In genomic region chr4:148940674-148941211, GRCm38 (mm10) we compare ENCODE assay signal across 8 mouse cellular contexts.
DNase-seq lines count a peak whose midpoint lies in the region; ATAC-seq lines count a peak whose summit lies in the region.

No protein-coding gene starts in this region.

- H3K9ac ChIP-seq in heart, embryonic 11.5 days (ENCODE audit: low read depth, low read length): peak overlapping the region; percentile 29; the same call in 1 of the 2 replicates
- H3K9ac ChIP-seq in lung, embryonic 16.5 days (ENCODE audit: low read length): peak overlapping the region; percentile 54

- H3K36me3 ChIP-seq in heart, embryonic 11.5 days (ENCODE audit: control insufficient read depth, insufficient read depth, low read length): peaks cover 10% of the 10 kb centered on the region
- no peaks in the 10 kb centered on the region for H3K36me3 ChIP-seq in lung, embryonic 16.5 days (ENCODE audit: control insufficient read depth, insufficient read depth, low read length)

- H3K27me3 ChIP-seq in heart, embryonic 11.5 days (ENCODE audit: control insufficient read depth, insufficient read depth, low read length): peaks cover 4% of the 10 kb centered on the region; the same call in 1 of the 2 replicates
- H3K27me3 ChIP-seq in lung, embryonic 16.5 days (ENCODE audit: control insufficient read depth, insufficient read depth, low read depth, low read length): no peaks in the 10 kb centered on the region

- H3K4me2 ChIP-seq in heart, embryonic 11.5 days: peak overlapping the region; percentile 42
- peak overlapping the region; percentile 49 for H3K4me2 ChIP-seq in lung, embryonic 16.5 days (ENCODE audit: low read depth, low read length)

- ATAC-seq in common myeloid progenitor, adult 5-6 weeks (replicated peaks; ENCODE audit: low read depth, poor library complexity, severe bottlenecking): peak; percentile 94
- peak; percentile 80 for ATAC-seq in heart, embryonic 11.5 days (replicated peaks; ENCODE audit: insufficient number of reproducible peaks, low FRiP score, low TSS enrichment)
- ATAC-seq in lung, embryonic 16.5 days (ENCODE audit: low read depth): peak; percentile 91
- peak; percentile 71 for ATAC-seq in neutrophil, adult 5-6 weeks (ENCODE audit: extremely low read depth, insufficient number of reproducible peaks, low FRiP score, poor library complexity, severe bottlenecking)
- ATAC-seq in erythroid progenitor cell, adult 5-6 weeks (replicated peaks; ENCODE audit: low FRiP score, poor library complexity, severe bottlenecking): no peak

- peak overlapping the region; percentile 67; the same call in 1 of the 2 replicates for H3K27ac ChIP-seq in heart, embryonic 11.5 days (ENCODE audit: low read depth, low read length)
- peak overlapping the region; percentile 72 for H3K27ac ChIP-seq in lung, embryonic 16.5 days (ENCODE audit: low read length)

- H3K4me3 ChIP-seq in heart, embryonic 11.5 days (ENCODE audit: low read depth, low read length): peak overlapping the region; percentile 14; the same call in 1 of the 2 replicates
- peak overlapping the region; percentile 25; the same call in 1 of the 2 replicates for H3K4me3 ChIP-seq in lung, embryonic 16.5 days (ENCODE audit: low read length)

- 14% methylated on average over 25 of the region's 25 CpGs for WGBS in heart, embryonic 11.5 days (ENCODE audit: insufficient replicate concordance)
- 7% methylated on average over 25 of the region's 25 CpGs for WGBS in lung, embryonic 16.5 days

- H3K4me1 ChIP-seq in heart, embryonic 11.5 days (ENCODE audit: control insufficient read depth, insufficient read depth, low read length): peaks cover 19% of the 10 kb centered on the region
- H3K4me1 ChIP-seq in lung, embryonic 16.5 days (replicated peaks; ENCODE audit: control insufficient read depth, insufficient read depth, low read length): peaks cover 15% of the 10 kb centered on the region

- H3K9me3 ChIP-seq in heart, embryonic 11.5 days (replicated peaks; ENCODE audit: control insufficient read depth, low read length): no peaks in the 10 kb centered on the region
- no peaks in the 10 kb centered on the region for H3K9me3 ChIP-seq in lung, embryonic 16.5 days (ENCODE audit: control insufficient read depth, low read length)

- peak; percentile 75 for DNase-seq in ovary, adult 18-20 months (ENCODE audit: low spot score)
- DNase-seq in ovary, postnatal 10 days (ENCODE audit: low spot score): no peak
- DNase-seq in kidney, adult 9 months: peak; percentile 78
